Mouse (Mus musculus): ENCODE results near the gene Suv39h1.

- TF ChIP-seq CTCF (IDR thresholded peaks at IDR 0.05; ENCODE audit: insufficient read depth, low read depth, low read length) (no peak), POLR2A (IDR thresholded peaks at IDR 0.05; ENCODE audit: insufficient read depth, low read depth, low read length) (no peak)
Observed at GRCm38 (mm10) chrX:8069166-8069565, 5.4 kb downstream of the Suv39h1 start.

Measured in olfactory bulb, adult 2 months (tissue).